Mouse (Mus musculus): ENCODE measurements at regions not wholly inside any gene's neighbourhood (a gene's known extent, or its start where the extent isn't known, plus 50 kb on each side); places are given as distances from the start of the nearest gene placed in this dataset.

DNA sequence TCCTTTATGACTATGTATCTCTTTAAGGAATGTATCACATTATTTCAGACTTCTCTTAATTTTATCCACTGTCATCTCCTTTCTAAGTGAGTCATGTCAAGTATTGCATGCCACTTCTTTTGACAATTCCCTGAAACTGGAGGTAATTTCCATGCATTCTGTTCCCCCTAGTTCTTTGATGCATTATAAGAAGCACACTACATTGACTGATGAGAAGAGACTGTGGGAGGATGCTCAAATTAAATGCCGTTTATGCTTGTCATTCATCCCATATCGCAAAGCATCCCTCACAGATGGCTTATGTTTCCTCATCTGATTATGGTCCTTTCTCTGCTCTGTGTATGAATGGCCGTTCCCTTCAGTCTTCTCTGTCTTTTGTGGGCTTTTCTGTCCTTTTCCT lies 57.2 kb upstream of the Hypm start:
- Histone ChIP-seq H3K9ac (replicated peaks; ENCODE audit: low read depth, low read length) (no peak overlapping the region), H3K4me2 (ENCODE audit: low read depth, low read length) (no peak overlapping the region), H3K9me3 (replicated peaks; ENCODE audit: control insufficient read depth, low read length) (no peaks in the 10 kb centered on the region), H3K4me3 (ENCODE audit: low read depth, low read length) (no peak overlapping the region), H3K4me1 (ENCODE audit: control insufficient read depth, insufficient read depth) (no peaks in the 10 kb centered on the region), H3K36me3 (replicated peaks; ENCODE audit: control insufficient read depth, insufficient read depth, low read length) (no peaks in the 10 kb centered on the region), H3K27ac (ENCODE audit: low read depth) (no peak overlapping the region), H3K27me3 (ENCODE audit: control insufficient read depth, insufficient read depth, low read length) (no peaks in the 10 kb centered on the region)
- TF ChIP-seq CTCF (IDR thresholded peaks at IDR 0.05; ENCODE audit: low read depth) (no peak), EP300 (IDR thresholded peaks at IDR 0.05; ENCODE audit: low read depth) (no peak)
- ATAC-seq (ENCODE audit: insufficient read depth, low read depth) (no peak), DNase-seq (ENCODE audit: low spot score) (no peak)
- 65% methylated on average over 3 of the region's 3 CpGs for WGBS
